Mouse (Mus musculus) c-Kit-positive CD71-positive TER-119-negative erythroid progenitor cells, embryonic 14.5 days (primary cell): Measurements from ENCODE around the gene Lias.

Source experiments
- DNase-seq: peaks from one replicate; pipeline ENCODE4 v3.0.0-alpha.2; 2013; ENCODE audit warnings: low read depth

Gene Lias

DNA sequence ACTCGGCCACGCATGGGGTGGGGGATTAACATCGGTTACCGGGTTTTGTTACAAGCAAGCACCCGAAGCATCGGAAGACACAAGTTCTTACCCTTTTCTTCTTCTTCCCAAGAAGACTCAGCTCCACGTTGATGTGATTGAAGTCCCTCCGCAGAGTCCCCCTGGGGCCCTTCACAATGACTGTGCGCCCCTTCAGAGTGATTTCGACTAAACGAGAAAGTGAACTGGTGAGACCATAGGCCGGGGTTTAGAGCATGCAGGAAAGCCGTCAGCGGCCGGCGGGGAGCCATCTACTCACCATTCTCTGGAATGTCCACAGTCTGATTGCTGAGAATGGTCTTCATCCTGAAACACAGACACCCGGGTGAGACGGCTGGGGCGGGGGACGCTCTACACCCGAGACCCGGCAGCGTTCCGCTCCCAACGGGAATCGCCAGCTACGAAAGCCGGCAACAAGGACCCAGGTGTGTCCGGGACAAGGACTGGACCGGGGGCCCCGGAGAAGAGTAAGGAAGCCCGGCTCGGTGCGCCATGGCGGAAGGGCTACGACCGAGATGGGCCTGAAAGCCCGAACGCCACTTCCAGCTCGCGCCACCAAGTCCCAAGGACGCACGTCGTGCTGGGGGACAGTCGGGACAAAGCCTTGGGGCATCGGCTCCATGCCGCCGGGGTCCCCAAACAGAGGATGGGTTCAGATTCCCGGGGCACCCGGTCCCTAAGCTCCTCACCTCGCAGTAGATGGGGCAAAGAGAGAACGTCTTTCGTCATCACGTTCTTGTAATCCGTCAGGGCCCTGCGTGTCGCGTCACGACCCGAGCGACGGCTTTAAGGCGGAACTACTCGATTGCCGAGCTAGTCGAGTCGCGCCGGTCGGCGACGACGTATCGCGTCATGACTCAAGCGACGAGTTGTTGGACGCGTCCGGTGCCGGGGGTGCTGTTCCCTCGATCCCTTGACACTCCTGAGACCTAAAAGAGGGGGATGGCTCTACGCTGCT is at the start of gene Lias, which contains the start of gene Rpl9:
Gene Lias (plus strand): TSS at position 850 of the 997 bp plus-strand sequence.
Gene Rpl9 (minus strand): TSS at position 797 of the 997 bp plus-strand sequence.
- peak; percentile 95 for DNase-seq

DNA sequence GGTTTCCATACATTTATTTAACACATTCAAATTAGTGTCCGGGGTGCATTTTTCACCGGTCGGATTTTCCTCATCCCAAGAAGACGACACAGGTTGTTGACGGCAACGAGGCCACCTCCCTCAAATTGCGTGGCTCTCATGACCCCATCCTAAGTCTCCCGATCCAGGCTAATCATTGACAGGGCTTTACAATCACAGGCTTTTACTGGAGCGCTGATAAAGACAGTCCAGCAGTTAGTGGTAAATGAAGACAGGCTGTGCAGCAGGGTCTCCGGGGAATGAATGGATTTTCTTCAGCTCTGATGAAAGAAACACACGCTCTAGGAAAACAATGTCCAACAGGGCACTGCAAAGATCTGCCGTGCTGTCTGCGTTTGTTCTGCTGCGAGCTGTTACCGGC is 43.1 kb upstream of the Lias start, which contains the start of gene Klb:
Gene Klb (plus strand): TSS at position 147 of the 400 bp plus-strand sequence.
- DNase-seq = no peak

DNA sequence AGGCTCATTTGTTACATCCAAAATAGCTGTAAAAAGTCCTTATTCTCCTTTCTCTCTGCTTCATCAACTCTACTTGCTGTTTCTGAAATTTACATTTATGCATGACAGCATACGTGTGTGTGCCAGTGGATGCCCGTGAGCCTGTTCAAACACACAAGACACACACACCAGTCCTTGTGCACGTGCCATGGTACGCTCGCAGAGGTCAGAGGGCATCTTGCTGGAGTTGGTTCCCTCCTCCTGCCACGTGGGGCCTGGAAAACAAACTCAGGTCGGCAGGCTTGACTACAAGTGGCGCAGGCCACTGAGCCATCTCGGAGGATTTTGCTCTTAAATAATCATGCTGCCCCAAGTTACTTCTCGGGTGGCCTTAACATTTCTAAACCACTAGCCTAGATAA is 40.8 kb upstream of the Lias start:
- DNase-seq = no peak

DNA sequence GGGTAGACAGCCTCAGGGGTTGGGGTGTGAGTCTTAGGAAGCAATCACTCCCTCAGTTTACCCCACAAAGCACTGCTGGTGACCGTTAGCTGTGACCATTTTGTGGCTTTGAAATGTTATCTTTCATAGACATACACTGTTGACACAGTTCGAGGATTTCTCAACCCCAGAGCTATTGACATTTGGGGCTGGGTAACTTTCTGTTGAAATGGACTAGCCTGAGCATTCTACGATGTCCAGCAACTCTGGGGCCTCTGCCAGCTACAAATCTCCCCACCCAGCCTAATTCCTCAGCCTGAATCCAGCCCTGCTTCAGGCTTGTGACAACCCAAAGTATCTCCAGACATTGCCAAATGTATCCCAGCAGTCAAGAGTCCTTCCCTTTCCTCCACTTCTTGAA is 37.2 kb upstream of the Lias start:
- DNase-seq = no peak

DNA sequence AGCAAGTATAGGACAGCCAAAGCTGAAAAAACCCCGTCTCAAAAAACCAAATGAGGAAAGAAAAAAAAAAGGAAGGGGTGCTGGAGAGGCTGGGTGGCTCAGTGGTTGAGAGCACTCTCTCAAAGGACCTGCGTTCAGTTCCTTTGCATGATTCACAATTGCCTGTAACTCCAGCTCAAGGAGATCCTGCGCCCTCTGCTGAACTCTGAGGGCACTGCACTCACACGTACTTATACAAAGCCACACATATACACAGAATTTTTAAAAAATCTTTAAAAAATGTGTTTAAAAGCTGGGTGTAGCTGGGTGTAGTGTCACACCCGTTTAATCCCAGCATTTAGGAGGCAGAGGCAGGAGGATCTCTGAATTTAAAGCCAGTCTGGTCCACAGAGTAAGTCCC is 36.3 kb upstream of the Lias start:
- DNase-seq = no peak

DNA sequence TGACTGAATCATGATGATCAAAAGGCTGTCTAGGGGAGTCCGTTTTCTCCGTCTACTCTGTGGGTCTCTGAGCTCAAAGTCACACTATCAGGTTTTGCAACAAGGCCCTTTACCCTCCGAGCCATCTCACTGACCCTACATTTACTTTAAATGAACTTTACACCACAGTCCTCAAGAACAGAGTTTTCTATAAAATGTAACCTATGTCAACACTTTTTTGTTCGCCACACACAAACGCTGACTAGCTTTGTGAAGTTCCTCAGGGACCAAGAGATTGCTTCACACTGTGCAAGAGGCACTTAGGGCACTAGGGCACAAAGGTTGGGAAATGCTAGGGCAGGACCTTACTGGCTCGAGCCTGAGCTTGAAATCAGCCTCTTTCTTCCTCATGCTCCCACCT is 34.4 kb upstream of the Lias start:
- no peak for DNase-seq

DNA sequence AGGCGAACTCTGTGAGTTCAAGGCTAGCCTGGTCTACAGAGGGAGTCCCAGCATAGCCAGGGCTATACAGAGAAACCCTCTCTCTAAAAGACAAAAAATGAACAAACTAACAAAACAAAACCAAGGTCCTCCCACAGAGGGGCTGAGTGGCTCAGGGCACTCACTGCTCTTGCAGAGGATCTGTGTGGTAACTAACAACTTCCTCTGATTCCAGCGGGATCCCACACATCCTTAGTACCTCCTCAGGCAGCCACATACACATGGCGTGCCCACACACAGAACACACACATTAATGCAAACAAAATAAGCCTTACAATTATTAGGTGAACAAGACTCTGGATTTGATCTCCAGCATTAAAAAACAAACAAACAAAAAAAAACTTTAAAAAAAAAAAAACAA is 33.5 kb upstream of the Lias start:
- DNase-seq = no peak

DNA sequence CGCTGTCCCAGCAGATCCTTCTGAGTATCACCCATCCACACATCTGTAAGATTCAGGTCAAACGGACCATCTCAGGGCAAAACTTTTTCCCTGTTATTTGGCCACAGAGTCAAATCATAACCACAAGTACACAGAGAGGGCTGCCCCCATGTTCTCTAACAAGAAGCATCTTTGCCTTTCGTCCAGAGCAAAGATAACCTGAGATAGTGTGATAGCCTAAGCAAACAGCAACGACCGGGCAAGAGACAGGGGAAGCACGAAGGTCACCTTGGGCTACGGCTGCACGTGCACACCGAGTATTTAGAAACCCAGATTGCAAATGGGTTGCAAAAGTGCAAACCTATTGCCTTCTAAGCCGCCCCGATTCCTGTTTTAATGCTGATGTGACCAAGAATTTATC is 23.5 kb upstream of the Lias start:
- no peak for DNase-seq

DNA sequence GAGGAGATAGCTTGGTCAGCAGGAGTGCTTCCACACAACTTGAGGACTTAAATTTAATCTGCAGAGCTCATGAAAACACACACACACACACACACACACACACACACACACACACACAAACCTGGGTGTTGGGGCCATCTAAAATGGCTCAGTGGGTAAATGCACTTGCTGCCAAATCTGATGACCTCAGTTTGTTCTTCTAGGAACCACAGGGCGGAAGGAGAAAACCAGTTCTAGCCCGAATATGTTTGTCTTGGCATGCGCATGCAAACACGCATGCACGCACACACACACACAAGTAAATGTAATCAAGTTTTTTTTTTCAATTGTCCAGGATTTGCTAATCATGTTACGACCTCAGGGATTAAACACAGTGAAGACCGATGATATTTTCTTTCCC is 19.7 kb upstream of the Lias start:
- DNase-seq = no peak

DNA sequence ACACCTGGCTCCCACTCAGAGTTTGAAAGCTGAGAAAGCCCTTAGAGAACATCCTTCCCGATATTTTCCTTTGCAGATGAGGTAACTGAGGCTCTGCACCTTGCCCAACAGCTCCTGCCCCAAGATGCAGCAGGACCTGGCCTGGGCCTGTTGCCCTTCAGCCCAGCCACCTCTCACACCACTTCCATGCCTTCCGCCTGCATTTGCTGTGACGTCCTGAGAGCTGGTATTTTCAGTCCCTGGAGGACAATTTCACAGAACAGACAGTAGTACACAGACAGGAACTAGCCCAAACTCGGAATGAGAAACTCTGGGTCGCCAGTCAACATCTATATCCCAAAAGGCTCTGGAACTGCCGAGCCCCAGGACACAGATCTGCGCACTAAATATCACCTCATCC is 16.6 kb upstream of the Lias start:
- no peak for DNase-seq

DNA sequence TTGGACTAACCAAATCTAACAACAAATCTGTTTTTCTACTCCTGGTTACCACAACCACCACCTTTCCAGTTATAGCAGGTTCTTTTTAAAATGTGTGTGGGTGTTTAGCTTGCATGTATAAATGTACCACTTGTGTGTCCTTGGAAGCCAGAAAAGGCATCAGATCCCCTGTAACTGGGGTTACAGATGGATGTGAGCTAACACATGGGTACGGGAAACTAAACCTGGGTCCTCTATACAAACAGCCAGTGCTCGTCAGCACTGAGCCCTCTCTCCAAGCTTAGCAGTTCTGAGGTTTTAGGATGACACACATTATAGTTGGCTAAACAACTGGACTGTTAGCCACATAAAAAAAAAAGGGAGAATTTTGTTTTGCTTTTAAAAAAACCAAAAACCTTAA is 5.6 kb upstream of the Lias start:
- no peak for DNase-seq

DNA sequence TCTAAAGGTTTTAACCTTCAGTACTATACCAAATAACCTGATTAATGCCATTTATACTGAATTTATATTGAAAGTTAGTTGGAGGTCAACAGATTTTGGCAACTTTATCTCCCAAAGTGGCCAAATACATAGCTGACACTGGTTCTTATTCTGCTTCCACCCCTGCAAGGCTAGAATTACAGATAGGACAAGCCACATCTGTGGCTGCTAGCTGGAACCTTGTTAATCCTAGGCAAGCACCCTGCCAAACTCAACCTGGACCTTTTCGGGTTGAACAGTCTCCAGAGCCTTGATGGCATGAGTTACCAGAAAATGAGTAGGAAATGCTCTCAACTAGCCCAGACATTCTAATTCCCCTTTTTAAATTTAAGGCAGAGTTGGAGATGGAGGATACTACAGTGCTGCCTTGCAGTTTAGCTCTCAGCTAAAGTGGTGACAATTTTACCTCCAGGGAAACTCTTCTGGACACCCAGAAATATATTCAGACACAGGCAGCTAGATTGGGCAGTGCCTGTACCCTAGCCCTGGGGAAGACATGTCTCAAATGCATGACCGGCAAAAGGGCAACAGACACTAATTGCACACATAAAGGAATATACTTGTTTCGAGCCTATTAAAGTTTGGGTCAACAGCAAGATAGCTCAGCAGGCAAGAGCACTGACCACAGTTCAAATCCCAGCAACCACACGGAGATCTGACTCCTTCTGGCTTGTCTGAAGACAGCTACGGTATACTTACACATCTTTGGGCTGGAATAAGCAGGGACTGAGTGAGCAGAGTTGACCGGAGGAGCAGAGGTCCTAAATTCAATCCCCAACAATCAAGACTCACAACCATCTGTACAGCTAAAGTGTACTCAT is 4.1 kb upstream of the Lias start:
- no peak for DNase-seq

DNA sequence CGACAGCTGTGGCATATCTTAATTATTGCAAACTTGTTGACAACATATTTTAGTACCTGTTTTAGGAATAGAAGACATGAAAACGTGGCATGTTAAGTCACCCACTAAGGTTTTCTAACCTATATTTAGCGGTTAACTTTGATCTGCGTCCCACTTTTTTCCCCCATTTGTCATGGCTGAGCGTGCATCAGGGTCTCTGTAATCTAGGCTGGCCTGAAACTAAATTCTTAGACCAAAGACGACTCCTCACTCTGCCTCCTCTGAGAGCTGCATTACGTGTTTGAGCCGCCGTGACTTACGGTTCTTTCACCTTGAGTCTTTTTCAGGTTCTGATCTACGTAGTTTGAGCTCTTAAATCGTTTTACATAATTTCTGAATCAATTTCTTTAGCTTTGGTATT is 456 bp downstream of the Lias start:
- peak; percentile 36 for DNase-seq

DNA sequence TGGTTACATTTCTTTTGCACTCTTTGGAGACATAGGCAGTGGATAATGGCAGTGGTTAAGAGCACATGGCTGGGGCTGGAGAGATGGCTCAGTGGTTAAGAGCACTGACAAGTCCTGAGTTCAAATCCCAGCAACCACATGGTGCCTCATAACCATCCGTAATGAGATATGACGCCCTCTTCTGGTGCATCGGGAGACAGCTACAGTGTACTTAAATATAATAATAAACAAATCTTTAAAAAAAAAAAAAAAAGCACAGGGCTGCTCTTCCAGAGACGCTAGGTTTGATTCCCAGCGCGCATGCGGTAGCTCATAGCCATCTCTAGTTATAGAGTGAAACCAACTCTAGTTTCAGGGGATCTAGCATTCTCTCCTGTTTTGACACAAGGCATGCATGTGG is 3.1 kb downstream of the Lias start:
- DNase-seq = no peak

DNA sequence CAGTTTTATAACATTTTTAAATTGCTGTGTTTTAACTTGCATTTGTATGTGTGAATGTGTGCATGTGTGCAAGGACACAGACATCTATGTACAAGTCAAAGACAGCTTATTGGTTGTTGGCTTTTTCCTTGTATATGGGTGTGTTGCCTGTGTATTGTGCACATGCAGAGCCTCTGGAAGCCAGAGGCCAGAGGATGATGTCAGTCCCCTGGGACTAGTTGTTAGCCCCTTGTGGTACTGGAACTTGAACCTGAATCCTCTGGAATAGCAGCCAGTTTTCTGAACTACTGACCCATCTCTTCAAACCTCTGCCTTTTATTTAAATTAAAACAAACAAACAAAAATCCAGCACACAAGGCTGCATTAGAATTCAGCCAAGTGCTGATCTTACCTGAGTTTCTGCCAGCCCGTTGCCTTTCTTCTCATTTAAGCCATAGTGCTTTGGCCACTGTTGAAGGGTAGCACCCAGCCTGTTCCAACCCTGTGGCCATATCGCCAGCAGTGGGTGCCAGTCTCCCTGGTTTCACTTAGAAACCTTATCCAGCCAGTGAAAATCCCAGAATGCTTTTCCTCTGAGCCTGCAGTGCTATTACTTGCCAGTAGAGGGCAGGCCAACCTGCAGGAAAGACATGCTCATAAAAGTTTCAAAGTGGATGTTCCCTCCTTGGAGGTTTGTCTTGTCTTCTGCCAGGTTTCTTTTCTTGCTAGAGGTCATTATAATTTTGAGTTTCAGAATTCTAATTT is 10.1 kb downstream of the Lias start:
- peak; percentile 77 for DNase-seq

DNA sequence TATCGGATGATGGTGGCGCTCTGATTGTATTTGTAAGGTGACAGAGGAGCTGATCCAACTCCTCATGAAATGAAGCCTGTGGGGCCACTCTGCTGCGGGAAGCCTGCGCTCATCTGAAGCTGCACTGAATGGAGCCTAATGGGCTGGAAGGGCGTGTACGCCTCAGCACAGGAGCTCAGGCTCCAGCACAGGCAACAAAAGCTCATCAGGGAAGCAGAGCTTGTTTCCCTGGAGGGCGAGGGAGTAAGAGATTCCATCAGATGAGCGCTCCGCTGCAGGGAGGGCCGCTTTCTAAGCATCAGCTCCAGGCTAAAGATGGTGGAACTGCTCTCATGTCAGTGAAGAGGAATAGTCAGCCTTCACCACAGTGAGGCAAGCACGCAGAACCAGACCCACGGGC is 16.7 kb downstream of the Lias start:
- DNase-seq = no peak

DNA sequence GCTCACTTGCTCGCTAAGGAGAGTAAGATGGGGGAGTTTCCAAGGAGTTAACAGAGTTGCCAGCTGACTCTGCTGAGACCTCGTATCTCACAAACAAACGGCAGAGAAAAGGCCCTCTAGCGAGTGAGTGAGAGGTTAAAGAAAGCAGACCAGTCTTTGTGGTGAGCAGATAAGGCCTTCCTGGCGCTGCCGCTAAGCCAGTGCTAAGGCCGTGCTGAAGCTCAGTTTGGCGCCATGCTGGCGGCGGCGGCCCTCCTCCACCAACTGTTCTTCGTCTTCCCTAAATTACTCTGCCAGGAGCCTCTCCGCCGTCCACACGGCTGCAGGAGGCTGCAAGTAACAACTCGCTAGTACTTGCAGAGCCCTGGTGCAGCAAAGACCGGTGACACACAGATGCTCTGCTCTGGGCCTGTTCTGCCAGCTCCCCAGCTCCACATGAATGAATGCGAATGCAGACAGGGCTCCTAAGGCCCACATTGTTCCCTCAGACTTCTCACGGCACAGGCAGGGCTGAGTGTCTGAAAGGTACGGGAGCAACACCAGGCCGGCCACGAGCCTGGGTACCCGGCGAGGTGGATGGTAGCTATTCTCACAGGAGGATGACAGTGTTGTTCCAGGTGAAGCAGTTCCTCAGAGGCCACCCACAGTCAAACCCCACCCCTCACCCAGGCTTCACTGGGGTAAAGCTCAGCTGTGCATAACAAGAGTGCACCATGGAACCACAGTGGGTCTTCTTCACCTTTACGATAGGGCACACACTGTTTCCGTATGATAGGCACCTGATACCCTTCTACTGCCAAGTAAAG is 24.6 kb downstream of the Lias start:
- peak; percentile 78 for DNase-seq

DNA sequence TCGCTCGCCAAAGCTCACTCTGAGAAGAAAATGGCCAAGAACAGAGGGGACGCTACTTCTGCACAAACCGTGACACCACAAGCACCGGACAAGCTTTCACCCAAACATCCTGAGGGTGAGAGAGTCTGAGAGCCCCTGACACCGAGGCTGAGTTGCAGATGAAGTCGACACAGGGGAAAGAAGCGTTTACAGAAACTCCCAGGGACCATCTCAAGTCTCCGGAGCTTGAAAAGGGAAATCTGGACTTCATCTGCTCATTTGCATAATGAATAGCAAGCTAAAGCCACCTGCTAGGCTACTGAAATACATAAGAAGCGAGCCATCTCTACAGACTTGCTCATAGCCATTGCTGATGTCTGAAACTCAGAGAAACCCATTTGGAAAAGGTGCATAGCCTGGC is 27.8 kb downstream of the Lias start:
- DNase-seq = no peak

DNA sequence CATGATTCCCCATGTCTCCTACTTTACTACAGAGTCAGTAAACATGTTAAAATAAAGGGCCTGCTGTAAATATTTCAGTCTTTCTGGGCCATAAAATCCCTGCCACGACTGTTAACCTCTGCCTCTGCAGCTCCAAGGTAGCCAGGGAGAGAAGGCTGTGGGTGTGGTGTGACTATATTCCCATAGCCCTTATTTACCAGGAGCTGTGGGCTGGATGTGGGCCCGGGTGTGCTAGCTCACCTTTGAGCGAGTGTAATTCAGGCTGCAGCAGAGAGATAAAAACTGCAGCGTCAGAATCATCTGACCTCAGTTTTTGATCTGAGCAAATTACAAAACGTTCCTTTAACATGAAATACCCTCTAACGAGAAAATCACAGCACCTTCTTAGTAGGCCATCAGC is 29.5 kb downstream of the Lias start:
- peak; percentile 48 for DNase-seq

DNA sequence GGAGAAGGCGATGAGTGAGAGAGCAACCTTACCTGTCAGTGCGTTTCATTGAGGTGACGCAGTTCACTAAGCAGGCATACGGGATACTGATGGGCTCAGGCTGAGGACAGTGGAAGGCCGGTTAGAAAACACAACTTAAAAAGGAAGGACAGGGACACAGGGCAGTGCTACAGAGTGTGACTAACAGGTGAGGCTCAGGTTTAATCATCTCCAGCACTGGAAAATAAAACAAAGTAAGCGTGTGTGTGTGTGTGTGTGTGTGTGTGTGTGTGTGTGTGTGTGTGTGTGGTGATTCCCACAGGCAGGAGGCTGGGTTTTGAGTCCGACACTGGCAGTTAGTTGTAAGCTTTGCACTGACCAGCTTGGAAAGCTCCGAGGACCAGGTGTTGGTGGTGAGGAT is 31.5 kb downstream of the Lias start:
- DNase-seq = no peak

DNA sequence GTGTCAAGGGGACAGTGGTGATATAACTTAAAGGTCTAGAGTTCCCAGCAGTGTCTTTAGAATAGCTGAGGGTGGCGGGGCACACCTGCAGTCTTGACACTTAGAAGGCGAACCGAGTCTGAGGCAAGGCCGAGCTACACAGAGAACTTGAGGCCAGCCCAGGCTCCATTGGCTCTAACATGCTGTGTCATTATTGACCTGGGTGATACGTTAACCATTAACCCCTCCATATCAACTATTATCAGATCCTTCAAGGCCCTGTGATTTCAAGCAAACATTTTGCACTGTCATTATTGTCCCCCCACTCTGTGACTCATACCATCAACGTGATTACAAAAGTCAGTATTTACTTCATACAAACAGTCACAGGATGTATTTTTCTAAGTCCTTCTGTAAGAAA is 32.9 kb downstream of the Lias start:
- no peak for DNase-seq
